Mouse (Mus musculus) 3T3-L1 (cell line): ENCODE measurements around the gene Mia.
A peak's percentile ranks its signal among the peaks of the same experiment; 100 is the strongest.

Experiments used
- DNase-seq: peaks from one replicate; pipeline ENCODE4 v3.0.0-alpha.2; 2015; ENCODE audit warnings: low read depth, low spot score

Gene Mia

GRCm38 (mm10) chr7:27185986-27186385 lies 5.0 kb upstream of the Mia start:
- no peak for DNase-seq

DNA sequence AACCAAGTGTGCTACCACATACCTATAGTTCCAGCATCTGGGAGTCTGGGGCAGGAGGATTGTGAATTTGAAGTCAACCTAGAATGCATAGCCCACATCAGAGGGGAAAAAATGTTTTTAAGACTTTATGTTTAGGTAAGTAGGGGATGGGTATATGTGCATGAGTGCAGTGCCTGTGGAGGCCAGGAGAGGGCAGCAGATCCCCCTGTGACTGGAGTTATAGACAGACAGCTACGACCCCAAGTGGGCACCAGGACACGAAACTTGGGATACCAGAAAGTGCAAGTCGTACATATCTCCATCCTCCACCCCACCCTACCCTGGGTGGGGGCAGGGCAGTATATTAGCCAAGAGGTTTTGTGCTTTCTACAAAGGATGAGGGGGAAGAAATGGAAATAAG lies 4.0 kb upstream of the Mia start:
- peak; percentile 68 for DNase-seq

GRCm38 (mm10) chr7:27182498-27182897 lies 1.5 kb upstream of the Mia start:
- DNase-seq, result no peak

GRCm38 (mm10) chr7:27180036-27180435 lies 921 bp downstream of the Mia start:
- DNase-seq, result no peak

DNA sequence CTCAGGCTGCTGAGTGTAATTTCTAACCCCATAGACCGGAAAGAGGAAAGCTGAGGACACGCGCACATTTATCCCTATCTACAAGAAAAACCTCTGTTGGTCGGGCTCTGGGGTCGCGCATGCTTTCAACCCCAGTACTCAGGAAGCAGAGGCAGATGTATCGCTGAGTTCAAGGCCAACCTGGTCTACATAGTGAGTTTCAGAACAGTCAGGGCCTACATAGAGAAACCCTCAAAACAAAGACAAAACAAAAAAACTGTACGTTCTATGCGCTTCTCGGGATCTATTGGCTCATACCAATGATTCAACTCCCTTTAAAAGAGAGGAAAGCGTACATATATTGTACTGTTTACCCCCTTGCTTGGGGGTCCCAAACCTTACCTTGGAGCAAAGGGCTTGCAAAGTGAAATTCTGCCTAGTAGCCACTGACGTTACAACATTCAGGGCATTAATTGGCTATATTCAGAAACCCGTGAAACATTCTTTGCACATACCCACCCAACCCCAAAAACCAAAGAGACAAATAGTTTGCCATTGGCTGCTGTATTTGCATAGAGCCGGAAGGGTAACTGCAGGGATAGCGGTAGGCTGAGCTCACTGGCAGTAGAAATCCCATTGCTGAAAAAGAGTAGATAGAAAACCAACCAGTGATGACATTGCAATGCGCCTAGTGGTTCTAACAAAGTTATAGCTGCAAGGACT lies 1.6 kb downstream of the Mia start:
- no peak for DNase-seq

DNA sequence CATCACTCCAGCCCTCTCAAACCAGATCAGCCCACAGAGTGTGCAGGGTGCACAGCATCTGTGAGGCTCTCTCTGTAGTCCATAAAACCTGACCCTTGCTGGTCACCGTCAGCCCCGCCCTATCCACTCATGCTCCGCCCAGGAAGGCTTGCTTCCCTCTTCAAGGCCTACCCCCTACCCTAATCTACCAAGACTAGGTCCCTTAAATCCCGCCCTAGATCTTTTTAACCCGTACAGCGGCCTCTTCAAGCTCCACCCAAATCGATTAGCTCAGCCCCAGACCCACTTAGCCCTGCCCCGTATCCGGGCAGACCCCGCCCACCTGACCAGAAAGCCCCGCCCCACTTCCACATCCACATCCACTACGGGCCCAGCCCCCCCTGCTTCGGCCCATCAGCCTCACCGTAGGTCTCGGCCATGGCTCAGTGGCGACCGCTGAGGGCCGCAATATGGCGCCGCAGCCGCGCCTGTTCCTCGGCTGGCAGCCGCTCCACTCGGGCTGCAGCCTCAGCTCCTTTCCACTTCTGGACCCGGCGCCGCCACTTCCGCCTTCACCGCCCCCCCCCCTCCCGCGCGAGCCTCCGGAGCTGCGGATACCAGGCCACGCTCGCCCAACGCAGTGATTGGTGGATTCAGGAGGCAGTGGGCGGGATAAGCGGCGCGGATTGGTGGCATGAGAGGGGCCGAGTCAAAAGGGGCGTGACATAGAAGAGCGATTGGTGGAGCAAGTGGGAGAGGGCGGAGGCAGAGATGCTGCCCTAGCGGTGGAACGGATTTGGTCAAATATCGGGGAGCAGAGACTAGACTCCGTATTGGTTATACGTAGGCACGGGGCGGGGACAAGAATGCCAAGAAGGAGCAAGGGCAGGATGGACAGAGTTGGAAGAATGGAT lies 2.4 kb downstream of the Mia start, which contains the start of gene Rab4b:
Gene Rab4b, minus strand, starts transcription at position 573 of the 893 bp plus-strand sequence.
- peak; percentile 99 for DNase-seq

- DNase-seq, result no peak
Observed at GRCm38 (mm10) chr7:27177942-27178323, 3.0 kb downstream of the Mia start.

- no peak for DNase-seq
Observed at GRCm38 (mm10) chr7:27174896-27175295, 6.1 kb downstream of the Mia start.

DNA sequence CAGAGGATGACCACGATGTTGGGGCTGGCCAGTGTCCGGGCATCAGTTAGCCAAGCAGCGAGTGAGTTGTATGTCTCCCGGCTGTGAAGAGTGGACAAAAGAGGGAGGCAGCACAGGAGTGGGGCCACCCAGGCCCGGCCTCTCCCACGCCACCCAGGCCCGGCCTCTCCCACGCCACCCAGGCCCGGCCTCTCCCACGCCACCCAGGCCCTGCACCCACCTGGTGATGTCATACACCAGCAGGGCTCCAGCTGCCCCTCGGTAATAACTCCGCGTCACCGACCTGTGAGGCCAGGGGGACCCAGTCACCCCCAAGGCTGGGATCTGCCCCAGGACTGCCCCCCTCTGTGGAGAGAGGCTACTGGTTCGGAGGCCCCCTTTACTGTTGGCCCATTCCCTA lies 6.5 kb downstream of the Mia start:
- DNase-seq, result no peak

- no peak for DNase-seq
Observed at GRCm38 (mm10) chr7:27170981-27171380, 10.0 kb downstream of the Mia start.

DNA sequence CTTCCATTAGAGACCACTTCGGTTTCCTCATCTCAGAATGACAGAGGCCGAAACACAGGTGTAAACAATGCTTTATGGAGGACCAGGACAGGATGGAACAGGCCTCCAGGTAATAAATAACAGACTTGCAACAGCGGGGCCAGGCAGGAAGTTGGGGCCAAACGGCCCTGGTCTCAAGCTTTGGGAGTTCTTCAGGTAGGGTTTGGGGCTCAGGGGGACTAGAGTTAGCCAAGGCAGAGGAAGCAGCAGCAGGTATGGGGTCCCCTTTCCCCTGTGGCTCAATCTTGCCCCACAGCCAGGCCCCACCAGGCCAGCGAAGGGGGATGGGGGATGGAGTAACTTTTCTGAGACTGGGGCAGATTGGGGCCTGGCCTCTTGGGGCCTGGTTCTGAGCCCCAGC lies 12.6 kb downstream of the Mia start:
- no peak for DNase-seq

- DNase-seq, result no peak
Observed at GRCm38 (mm10) chr7:27167475-27168094, 13.4 kb downstream of the Mia start.

DNA sequence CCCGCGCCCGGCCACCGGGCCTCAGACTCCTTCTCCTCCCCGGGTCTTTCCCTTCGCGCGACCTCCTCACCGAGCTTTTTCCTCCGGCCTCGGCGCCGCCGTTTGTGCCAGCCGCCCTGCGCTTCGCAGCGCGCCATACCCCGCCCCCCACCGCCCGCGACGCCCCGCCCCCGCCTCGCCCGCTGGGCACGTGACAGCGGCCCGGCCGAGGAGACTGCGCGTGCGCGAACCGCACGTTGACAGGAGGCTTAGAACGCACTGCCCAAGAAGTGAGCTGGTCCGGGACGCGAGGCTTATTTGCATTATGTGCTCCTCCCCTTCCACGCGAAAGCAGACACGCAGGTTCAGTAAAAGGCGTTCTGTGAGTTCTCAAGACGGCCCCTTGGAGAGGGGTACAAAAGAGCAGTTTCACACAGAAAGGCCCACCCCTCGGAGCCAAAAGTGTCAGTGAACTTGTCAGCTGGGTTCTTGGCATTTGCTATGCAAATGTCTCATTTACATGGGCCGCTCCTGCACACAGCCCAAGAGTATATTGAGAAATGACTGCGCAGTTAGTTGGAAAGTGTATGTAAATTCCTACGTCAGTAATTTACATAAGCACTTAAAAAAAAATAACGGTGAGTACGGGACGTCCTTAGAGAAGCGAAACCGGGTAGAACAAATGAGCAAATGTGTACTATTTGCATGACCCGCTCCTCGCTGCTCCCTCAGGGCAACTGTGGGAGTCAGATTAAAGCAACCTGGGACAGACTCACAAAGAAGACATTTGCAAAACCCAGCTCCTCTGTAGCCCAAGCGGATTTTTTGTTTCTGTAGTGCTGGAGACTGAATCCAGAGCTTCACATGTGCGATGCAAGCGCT lies 14.1 kb downstream of the Mia start, which contains the start of gene Egln2:
Gene Egln2, minus strand, starts transcription at position 189 of the 861 bp plus-strand sequence.
- peak; percentile 85 for DNase-seq

GRCm38 (mm10) chr7:27166229-27166613 lies 14.7 kb downstream of the Mia start:
- peak; percentile 72 for DNase-seq

- DNase-seq, result no peak
Observed at GRCm38 (mm10) chr7:27165696-27166095, 15.3 kb downstream of the Mia start.

DNA sequence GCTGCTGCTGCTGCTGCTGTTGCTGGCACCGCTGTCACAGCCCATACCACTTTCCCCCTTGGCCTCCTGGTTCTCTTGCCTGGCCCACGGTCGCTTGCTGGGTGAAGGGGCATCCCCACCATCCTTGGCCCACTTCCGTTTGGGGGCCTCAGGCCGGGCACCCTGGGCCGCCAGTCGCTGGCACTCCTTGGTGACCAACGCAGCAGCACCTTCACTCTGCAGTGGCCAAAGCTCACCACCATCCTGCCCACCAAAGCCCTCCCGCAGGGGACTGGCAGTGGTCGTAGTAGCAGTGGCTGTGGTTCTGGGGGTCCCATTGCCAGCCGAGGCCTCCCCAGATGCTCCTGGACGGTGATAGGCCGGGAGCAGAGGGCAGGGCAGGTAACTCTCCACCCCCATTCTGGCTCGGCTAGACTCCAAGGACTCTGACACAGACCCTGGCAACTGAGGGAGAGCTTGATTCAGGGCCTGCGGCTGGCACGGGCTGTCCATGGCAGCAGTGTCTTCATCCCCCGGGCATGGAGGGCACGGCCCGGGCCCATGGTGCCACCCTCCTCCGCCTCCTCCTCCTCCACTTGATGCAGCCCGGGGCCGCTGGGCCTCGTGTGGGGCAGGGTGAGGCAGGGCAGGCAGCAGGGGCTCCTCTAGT lies 15.8 kb downstream of the Mia start:
- no peak for DNase-seq

DNA sequence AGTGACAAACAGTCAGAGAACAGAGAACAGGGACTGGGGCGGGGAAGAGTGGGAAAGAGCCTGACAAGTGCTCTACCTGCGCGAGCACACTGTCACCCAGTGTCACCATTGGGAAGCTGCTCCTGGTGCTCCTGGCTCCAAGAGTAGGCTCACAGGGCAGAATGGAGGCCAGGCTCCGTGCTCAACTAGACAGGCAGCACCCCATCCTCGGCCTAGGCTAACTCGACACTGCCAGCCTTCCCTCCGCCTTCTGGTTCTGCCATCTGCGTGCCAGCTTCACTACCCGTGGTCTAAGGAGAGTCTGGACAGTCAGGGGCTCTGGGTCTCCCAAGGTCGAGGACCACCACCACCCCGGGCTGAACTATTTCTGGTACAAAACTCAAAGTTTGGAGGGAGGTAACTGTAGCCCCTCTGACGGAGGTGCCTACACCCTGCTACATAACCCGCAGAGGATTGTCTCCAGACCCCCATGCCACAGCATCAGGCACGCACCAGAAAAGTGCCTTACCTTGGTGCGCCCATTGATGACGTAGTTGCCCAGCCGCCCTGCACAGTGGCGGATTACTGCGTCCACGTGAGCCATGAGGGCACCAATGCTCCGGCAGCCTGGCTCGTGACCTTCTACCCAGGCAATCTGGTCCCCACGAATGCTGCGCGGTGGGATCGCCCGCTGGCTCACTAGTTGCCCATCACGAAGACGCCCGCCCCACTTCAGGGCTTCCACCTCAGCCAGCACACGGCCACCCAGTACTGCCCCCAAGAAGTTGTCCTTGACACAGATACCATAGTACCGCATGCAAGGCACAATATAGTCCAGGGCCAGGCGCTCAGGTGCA lies 16.6 kb downstream of the Mia start:
- no peak for DNase-seq

- no peak for DNase-seq
Observed at GRCm38 (mm10) chr7:27163450-27163805, 17.5 kb downstream of the Mia start.

- DNase-seq, result no peak
Observed at GRCm38 (mm10) chr7:27162780-27163449, 18.0 kb downstream of the Mia start.
